Mouse (Mus musculus): ENCODE measurements around the gene Hoxb5.

The Hoxb5 gene

DNA sequence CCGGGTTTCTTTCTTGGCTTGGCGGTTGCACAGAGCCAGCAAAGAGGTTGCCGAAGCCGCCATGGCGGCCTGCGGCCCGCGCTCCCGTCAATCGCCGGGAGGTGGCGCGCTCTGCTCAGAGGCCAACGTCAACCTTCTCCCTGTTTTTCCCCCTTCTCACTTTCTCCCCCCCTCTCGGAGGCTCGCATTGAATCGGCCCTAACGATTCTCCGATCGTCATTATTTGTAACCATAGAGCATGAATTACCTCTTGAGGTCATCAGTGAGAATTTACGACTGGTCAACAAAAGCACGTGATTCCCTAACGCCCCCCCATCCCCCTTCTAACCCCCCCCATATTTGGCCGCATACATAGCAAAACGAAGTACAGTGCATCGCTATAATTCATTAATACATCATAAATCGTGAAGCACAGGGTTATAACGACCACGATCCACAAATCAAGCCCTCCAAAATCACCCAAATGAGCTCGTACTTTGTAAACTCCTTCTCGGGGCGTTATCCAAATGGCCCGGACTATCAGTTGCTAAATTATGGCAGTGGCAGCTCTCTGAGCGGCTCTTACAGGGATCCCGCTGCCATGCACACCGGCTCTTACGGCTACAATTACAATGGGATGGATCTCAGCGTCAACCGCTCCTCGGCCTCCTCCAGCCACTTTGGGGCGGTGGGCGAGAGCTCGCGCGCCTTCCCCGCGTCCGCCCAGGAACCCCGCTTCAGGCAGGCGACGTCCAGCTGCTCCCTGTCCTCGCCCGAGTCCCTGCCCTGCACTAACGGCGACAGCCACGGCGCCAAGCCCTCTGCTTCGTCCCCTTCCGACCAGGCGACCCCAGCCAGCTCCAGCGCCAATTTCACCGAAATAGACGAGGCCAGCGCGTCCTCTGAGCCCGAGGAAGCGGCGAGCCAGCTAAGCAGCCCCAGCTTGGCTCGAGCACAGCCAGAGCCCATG, at the start of gene Hoxb5:
TSS of gene Hoxb5 (plus strand) at position 186 of the 949 bp plus-strand sequence.
- no peak for DNase-seq (ENCODE audit: low read depth, low spot score)

DNA sequence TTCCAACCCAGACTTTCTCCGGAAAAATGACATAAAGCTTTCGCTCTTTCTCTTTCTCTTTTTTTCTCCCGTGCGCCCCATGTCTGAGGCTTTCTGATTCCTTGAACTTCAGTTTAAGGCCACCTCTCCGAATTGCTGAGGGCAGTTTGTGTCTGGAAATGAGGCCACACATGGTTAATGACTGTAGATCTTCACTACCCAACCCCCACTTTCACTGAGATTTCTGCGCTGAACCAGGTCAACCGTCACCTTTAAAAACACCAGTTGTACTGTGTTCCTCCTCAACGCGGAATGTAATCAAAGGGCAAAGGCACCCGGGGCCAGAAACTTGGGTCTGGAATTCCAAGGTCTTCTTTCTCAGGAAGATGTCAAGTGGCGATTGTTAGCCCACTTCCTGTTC, 48.9 kb upstream of the Hoxb5 start:
- DNase-seq (ENCODE audit: low read depth, low spot score) = no peak

DNA sequence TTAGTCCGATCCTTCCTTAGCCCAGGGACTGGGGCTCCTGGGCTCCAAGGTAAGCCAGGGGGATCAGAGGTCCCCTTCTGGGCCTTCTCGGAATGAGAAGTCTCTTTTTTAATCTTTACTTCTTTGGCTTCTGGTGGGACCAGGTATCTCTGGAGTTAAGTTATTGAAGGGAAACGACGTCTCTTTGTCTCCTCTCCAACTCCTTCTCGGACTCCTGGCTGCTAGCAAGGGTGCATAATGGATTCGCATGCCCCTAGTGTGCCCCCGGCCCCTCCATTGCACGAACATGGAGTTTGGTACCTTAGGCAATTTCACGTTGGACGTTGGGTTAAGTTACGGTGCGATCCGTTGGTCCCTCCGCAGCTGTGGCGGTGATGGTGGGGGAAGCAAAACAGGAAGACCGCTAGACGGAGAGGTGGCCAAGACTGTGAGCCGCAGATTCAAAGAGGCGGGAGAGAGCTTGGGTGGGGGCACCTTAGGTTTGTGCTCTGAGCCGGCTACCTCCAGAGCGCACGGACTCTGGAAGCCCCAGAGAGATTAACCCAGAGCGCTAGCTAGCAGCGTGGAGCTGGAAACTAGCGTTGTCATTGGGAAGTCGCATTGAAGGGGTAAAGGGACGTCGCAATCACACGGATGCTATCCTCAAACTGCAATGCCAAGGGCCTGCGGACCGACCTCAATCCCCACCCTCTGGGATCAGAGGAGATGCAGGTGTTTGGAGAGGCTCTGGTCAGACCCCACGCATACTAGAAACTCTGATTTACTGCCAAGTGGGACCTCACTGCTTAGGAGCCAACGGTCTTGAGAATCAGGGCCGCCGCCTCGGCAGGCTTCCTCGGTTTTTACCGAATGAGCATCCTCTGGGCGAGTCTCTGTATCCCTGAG, 47.8 kb upstream of the Hoxb5 start:
- no peak for DNase-seq (ENCODE audit: low read depth, low spot score)

DNA sequence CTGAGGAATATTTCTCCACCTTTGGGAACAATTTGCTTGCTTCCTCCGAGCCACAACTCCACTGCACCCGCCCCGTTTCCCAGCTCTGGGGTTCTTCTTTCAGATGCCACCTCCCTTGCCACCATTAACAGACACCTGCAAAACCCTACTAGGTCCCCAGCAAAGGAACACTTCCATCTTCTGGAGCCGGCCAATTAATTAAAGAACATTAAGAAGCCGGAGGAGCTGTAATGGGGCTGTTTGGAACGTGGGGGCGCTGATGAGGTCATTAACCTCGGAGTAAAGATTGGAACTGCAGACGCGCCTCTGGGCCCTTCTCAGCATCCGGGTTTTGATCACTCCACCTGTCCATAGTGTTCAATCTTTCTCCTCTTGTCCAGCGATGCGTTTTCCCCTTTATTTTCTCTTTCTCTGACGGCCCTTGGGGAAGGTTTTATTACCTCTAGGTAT, 47.1 kb upstream of the Hoxb5 start:
- DNase-seq (ENCODE audit: low read depth, low spot score) = no peak

DNA sequence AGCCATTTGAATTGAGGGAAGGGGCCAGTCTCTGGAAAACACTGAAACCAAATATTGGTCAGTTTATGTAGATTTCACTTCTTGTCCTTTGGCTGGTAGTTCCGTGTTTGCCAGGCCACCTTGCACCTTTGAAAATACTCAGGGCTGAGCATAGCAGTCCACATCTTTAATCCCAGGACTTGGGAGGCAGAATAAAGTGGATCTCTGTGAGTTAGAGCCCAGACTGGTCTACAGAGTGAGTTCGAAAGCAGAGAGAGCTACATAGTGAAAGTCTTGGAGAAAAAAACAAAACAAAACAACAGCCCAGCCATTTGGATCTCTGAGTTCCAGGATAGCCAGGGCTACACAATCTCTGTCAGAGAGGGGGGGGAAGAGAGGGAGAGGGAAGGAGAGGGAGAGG, 46.0 kb upstream of the Hoxb5 start:
- no peak for DNase-seq (ENCODE audit: low read depth, low spot score)

DNA sequence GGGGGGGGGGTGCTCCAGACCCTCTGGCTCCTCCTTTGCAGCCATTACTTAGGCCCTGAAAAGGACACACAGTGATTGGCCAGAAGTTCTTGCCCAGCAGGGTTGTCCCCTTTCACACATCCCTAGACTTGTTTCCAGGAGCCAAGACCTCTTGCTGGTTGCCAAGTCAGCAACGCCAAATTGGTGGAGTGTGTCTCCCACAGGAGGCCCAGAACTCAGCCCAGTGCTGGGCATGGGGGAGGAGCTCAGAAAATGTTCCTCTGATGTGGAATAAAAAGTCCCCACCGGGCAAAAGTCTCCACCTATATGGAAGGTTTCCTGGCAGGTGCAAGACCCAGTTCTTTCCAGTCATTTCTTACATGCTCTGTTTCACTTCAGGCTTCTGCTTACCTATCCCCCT, 44.1 kb upstream of the Hoxb5 start:
- DNase-seq (ENCODE audit: low read depth, low spot score) = no peak

DNA sequence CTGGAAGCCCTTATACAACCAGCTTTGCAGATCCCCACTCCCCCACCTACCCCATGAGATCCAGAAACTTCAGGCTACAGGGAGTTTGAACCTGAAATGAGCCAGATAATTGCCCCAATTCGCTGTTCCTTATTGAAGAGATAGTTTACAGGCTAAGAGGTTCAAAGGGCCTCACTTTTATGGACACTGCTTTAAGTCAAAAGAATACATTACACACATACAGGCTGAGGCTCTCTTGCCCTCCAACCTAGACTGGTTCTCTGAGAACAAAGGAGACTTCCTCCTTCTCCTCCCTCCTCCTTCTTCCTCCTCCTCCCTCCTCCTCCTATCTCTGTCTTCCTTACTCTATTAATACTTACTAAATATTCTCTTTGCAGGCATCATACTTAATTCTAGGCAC, 43.6 kb upstream of the Hoxb5 start:
- no peak for DNase-seq (ENCODE audit: low read depth, low spot score)

DNA sequence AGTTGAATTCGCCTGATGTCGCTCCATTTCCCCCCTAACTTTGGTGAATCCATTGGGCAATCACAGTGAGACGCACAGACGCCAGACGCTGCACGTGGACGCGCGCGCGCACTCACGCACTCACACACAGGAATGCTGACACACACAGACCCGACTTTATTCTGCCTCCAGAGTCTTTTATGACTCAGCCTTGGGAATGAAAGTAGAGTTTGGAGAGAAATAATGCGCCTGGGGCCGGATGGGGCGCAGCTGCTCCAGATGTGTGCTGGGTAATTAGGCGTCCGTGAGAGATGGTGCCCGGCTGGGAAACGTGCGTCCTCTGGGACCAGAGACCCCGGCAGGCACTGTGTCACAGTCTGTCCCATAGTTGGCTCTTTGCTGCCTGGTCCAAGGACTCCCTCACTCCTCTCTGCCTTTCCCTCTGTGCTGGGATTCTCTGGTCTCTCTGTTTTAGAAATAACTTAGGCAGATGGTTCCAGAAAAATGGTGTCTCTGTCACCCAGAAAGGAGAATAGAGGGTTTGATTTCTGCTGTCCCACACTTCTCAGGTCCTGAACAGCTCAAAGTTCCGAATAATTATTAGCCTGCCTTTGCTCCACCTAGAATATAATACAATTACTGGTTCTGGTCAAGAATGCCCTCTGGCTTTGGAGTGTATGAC, 42.7 kb upstream of the Hoxb5 start:
- no peak for DNase-seq (ENCODE audit: low read depth, low spot score)

DNA sequence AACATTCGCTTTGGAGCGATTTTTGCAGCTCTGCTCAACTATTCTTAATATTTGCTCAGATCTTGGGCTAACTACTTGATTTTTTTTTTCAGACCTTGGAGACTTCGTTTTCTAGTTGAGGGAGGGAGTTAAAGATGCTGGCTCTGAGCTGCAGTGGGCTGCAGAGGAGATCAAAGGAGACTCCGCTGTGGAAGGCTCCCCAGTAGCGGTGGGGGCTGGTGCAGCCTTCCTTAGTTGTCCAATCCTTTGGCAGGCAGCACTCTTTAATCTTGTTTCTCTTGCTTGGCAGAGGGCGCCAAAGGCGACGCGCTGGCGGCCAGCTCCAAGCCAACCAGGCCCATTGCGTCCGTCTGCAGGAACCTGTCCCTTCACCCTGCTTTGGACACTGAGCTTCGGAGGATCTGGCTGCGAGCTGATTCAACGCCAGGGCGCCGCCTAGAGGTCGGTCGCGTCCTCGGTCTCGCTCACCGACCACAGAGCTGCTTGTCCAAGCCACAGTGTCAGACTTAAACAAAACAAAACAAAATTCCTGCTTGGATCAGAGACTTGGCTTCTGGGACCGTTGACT, 41.7 kb upstream of the Hoxb5 start:
- no peak for DNase-seq (ENCODE audit: low read depth, low spot score)

DNA sequence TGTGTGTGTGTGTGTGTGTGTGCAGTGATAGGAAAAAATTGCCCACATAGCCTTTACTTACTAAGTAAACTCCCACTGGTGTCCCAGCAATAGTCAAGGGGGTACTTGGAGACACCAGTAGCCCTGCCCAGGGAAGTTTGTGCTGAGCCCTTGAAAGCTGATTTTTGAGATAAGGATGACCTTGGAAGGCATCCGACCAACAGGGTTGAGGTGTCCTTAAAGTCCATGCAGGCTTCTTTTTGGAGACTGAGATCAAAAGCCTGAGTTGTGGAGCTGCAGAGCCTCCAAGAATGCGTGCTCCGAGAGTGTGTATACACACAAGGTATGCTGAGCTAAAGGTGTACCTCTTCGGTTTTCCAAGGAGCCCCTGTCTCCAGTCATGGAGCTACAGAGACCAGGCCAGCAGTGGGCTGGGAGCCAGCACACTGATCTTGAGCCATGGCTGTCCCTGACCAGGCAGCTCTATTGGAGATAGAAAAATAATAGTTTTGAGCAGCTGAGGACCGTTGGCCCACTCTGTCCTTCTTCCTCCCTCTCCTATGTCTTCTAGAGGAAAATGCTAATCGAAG, 40.8 kb upstream of the Hoxb5 start:
- no peak for DNase-seq (ENCODE audit: low read depth, low spot score)

DNA sequence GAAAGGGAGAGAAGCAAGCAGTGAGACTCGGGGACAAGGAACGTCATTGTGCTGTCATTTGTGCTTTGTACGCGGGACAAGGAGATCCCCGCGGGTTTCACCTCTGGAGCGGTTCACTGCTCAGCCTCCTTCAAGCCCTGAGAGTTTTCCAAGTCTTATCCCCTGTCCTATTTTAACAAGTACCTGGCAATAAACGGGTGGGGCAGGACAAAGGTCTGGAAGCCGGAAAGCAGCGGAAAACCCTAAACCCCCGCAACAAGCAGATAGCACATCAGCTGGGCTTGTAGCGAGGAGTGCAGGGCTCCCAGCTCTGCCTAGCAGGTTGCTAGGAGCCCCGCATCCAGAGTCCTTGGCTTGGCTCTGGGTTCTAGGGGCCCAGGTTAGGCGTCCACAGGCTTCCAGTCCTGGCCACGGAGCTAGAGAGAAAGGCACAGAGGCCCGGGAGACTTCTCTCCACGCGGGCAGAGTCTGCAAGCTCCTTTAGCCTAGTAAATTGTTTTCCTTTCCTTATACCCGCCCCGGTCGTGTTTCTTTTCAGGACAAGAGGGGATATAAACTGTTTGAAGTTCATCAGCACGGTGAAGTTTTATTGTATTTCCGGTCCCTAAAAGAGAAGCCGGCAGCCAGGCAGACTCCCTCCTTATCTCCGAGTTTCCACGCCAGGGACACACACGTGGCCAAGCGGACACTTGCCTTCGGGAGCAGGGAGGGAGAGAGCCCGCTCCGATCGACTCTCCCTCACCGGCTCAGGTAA, 39.3 kb upstream of the Hoxb5 start:
- no peak for DNase-seq (ENCODE audit: low read depth, low spot score)

DNA sequence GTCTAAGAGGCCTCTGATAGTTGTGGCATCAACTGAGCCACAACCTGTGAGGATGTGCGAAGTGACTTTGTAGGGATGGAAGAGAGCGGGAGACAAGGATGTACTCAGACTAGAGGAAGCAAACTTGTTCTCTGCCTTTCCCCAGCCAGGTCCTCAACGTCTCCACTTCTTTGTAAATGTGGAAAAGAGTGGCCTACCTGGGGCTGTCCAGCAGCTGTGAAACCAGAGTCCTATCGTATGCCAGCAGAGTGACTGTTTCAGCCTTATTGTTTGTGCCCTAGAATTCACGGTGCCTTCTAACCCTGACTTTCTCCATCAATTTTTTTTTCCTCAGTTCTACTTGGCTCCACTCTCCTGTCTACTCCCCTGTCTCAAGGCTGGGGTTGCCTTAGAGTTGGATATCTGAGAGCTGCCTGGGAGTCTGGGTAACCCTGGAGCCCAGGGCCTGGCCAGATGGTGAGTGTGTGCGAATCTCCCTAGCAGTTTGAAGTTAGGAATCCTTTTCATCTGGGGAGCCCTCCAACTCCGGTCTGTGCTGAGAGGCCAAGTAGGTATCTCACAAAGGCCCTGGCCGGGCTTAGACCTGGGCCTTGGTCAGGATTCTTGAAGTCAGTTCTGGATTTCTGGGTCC, 38.6 kb upstream of the Hoxb5 start:
- DNase-seq (ENCODE audit: low read depth, low spot score) = no peak

DNA sequence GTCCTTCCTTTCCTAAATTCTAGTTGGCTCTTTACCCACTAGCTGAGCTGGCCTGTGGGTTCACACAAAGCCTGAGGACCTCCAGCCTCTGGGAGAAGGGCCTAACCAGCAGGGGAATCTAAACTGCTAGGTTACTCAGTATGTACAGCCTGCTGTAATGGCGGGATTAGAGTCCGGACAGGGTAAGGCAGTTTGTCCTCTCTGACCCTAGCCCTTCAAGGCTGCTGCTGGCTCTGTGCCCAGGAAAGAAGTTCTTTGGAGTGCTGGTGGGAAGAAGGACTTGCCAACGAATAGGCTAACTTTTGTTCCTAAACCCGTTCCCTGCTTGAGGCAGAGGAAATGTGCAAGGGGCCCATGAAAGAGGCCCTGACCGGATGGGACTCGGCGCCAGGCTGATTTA, 37.2 kb upstream of the Hoxb5 start:
- DNase-seq (ENCODE audit: low read depth, low spot score) = no peak

DNA sequence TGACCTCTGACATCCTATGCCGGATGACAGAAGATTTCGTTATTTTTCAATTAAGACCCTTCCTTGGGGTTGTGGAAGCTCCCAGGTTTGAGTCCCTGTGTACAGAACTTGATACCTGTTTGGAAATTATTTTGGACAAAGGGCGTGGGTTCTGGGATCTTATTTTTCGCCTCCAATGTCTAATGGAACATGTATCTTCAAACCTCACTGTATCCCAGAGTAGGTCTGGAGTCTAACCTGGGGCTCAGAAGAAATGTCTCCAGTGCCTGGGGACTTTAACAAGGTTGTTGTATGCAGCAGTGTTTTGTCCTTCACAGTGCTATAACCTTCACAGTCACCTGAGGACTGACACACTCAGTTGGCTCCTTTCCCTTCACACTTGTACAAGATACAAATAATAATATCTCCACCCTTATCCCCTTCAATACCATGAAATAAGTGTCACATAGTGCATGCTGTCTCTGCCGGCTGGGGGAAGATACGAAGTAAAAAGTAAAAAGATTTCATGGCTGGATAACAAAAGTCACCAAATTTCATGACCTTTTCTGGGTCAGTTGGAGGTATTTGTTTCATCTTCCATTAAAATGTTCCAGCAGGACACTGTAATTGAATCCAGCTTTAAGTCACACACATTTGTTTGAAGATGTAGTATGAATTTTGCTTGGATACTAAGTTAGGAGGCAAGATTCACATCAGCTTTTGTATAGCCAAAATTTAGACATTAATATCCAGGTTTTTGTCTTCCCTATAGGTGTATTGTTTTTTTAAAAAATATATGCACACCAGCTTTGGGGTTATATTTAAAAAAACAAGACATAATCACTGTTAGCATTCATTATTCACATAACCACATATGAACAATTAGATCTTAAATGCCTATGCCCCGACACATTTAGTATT, 35.9 kb upstream of the Hoxb5 start:
- DNase-seq (ENCODE audit: low read depth, low spot score) = no peak

DNA sequence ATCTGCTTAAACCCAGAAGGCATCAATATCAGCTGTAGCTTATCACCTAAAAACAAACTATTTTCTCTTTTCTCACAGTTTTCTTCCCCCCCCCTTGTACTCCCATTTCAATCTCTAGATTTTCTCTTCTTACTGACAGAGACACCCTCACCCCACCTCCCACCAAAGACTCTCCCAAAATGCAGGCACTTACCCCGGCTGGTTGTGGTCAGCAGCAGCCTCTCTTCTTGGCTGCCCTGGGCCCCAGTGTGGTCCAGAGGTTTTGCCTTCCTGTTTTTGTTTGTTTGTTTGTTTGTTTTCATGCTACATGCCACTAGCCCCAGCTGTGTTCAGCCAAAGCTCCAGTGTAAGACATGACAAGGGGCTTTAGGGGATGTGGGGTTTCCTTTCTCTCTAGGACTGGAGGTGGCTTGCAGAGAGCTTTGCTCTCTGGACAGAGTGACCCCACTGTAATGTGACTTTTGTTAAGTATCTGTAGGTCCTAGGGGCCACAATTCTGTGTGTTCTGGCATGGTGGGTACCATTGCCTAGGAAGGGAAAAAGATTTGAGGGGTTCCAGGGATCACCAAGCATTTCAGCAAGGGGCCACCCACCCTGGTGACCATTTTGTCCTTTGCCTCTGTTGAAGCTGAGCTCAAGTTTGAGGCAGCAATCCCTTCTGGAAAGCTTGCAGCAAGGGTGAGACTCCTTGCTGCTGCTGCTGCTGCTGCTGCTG, 34.9 kb upstream of the Hoxb5 start:
- no peak for DNase-seq (ENCODE audit: low read depth, low spot score)

DNA sequence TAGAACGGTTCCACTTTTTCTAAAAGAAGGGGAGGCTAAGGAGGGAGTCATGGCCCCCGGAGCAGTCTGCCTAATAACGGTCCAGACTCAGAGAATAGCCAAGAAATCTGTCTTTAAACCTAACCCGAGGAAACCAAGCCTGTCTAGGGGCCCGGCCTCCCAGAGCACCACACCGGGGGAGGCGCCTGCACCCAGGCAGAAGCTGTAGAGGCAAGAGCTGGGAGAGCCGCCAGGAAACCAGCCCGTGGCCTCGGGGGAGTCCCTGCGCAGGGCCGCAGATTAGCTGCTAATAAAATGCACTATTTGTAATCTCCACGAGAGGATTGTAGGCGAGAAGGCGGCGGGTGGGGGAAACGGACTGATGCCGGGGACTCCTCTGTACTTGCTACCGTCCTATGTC, 33.3 kb upstream of the Hoxb5 start:
- no peak for DNase-seq (ENCODE audit: low read depth, low spot score)

DNA sequence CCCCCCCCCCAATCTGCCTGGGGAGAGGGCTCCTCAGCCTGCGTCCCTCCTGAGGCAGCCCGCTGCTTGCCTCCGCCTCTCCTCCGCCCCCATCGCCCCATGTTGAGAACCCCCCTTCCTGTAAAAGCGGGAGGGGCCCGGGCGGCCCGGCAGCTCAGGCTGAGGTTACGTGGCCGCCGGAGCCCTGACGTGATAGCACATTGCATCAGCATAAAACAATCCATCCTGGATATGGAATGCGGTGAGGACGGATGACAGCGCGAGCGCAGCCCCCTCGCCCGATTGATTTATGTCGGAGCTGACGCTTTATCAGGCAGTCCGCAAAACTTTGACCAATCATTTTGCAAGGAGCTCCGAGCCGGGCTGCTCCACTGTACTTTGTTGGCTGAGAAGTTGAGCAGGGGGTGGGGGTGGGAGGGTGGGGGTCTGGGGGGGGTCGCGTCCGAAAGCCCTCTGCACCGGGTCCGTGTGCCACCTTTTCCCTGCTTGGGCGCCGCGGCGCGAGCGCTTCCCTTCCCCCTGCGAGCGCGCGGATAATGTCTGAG, 32.1 kb upstream of the Hoxb5 start, which contains the start of gene Hoxb9:
TSS of gene Hoxb9 (plus strand) at position 462 of the 545 bp plus-strand sequence.
- no peak for DNase-seq (ENCODE audit: low read depth, low spot score)

DNA sequence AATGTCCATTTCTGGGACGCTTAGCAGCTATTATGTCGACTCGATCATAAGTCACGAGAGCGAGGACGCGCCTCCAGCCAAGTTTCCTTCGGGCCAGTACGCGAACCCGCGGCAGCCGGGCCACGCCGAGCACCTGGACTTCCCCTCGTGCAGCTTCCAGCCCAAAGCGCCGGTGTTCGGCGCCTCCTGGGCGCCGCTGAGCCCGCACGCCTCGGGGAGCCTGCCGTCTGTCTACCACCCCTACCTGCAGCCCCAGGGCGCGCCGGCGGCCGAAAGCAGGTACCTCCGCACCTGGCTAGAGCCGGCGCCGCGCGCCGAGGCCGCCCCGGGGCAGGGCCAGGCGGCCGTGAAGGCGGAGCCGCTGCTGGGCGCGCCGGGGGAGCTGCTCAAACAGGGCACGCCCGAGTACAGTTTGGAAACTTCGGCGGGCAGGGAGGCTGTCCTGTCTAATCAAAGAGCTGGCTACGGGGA, 31.6 kb upstream of the Hoxb5 start:
- DNase-seq (ENCODE audit: low read depth, low spot score) = no peak
